Mouse (Mus musculus) kidney, adult 18-20 months (tissue): ENCODE measurements at regions not wholly inside any gene's neighbourhood (a gene's known extent, or its start where the extent isn't known, plus 50 kb on each side); places are given as distances from the start of the nearest gene placed in this dataset.

ENCODE experiments used
- DNase-seq: peaks from one replicate; pipeline ENCODE4 v3.0.0; 2021

DNA sequence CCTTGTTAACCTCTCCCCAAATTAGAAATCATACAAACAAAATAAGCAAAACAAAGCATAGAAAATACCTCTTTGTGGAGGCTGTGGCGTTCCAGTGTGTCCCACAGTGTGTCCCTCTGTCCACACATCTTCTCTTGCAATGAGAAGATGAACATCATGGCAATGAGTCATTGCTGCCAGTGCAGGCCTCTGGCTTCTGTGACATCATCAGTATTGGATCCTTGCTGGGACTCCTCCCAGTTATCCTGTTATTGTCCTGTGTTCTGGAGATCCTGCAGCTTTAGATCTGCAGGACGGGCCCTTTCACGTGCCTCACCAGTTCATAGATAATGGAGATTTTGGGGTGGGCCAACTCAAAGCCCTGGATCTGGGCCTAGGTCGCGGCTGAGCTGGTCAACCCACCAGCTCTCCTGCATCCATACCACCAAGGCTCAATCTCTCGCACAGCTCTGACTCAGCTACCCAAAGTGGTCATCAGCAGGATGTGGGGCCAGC lies 80.9 kb downstream of the Tmem212 start:
- no peak for DNase-seq

GRCm38 (mm10) chr3:27804271-27804670 lies 91.9 kb downstream of the Tmem212 start:
- DNase-seq = no peak

DNA sequence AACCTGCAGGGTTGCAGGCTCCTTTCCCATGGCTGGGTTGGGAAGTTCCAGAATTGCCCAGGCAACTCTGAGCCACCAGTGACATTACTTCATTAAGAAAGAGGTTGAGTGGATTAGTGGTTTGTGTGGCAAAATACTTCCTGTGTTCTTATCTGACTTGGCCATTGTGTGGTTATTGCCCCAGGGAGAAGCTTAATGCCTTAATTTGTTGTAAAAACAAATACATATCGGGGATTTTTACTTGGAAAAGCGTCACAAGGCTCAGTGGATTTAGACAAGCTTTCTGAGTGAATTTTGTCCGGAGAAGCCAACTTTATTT lies 80.5 kb upstream of the Fndc3b start:
- no peak for DNase-seq

GRCm38 (mm10) chr3:27790932-27791632 lies 80.0 kb upstream of the Fndc3b start:
- DNase-seq = no peak

- no peak for DNase-seq
Measured at GRCm38 (mm10) chr3:27783926-27784325, 72.8 kb upstream of the Fndc3b start.

DNA sequence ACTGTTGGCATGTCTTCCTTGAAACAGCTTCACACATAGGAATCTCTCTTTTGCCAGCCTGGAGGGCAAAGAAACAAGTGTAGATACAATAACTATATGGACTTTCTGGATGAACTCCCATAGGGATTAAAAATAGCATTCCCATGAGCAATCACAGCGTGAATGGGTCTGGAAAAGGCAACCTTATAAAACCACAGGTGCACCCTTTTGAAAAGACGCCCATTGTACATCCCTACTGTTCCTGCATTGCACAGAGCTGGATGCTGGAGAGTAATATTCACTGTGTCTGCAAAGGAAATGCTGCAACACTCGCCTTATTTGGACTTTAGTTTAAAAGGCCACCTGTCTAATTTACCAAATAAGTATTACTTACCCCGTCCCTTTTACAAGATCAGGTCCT lies 72.4 kb upstream of the Fndc3b start:
- DNase-seq = no peak

GRCm38 (mm10) chr3:27782056-27782765 lies 71.1 kb upstream of the Fndc3b start:
- no peak for DNase-seq

DNA sequence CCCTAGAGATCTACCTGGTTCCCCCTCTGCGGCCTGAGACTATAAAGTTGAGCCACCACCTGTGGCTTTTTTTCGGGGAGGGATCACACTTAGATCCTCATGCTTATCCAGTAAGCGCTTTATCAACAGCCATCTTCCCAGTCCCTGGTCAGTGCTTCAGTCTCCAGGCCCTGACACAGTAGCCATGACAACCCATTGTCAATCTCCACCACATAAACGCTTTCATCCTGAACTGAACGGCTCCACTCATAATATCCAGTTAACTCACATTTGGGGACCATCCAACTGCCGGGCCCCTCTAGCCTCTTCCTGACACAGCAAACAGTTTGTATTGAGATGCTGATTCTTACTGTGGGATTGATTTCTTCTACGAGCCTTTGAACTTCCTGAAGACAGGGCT lies 68.8 kb upstream of the Fndc3b start:
- DNase-seq = no peak

- DNase-seq = no peak
Measured at GRCm38 (mm10) chr3:27777751-27778150, 66.6 kb upstream of the Fndc3b start.

GRCm38 (mm10) chr3:27773176-27773575 lies 62.1 kb upstream of the Fndc3b start:
- DNase-seq = no peak

- no peak for DNase-seq
Measured at GRCm38 (mm10) chr3:27769438-27769837, 58.3 kb upstream of the Fndc3b start.

DNA sequence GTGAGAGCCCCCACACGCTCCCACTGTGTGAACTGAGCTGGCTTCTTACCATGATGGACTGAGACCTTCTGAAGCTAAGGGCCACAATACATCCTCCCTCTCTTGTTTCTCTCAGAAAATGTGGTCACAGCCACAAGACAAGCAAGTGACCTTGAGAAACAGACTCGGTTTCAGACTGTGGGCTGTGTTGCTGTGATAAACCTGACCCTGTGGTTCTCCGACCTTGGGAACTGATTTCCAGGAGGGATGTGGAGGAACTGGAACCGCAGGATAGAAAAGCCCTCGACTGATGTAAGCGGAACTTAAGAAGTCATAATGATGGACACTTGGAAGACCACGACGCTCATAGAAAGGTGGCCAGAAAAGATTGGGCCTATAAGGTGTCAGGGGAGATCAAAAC lies 56.1 kb upstream of the Fndc3b start:
- no peak for DNase-seq

DNA sequence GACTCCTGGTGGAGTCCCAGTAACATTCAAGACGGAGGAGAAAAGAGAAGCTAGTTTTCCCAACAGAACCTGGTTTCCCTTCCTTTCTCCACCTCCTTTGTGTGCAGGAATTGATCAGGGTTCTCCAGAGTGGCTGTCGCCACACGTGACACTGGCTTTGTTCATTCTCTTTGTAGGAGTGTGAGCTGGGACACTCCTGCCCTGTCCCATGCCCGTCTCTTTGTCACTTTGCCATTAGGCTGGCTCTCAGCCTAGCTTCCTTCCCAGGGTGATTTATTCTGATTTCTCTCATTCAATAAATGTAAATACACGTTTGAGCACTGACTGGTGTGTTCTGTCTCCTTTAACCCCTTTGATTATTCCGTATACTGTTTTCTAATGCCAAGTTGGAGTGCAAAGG lies 55.3 kb upstream of the Fndc3b start:
- no peak for DNase-seq

DNA sequence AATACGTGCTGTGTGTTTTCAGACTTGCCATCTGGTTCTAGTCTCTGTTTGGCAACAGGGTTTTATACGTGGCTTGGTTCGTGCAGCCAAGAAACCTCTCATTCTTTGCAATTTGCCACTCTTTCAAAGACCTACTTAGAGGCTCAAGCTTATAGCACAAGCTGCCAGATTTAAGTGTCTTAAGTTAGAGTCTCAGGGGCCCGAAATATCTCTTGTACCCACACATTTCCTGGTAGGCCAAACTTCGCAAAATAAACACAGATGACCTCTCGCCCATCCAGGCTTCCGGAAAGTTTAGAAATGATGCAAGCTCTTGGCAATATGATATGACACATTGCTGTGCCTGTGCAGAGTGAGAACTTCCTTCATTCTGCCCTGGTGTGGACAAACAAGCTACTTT lies 54.8 kb upstream of the Fndc3b start:
- DNase-seq = peak; percentile 18

DNA sequence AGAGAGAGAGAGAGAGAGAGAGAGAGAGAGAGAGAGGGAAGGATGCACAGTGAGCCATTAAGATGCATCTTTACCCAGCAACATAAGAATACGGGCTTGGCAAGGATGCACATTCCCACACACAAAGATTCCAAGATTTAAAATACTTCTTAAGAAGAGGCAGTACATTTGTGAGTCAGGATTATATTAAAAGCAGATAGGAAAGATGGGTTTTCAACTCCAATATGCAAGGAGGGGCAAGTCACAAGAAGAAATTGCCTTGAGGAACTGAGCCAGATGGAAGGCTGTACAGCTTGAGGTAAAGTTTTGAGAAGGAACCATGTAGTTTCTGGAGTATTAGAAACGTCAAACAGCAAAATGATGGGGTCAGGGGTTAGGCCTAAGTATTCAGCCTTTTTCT lies 53.4 kb upstream of the Fndc3b start:
- no peak for DNase-seq

DNA sequence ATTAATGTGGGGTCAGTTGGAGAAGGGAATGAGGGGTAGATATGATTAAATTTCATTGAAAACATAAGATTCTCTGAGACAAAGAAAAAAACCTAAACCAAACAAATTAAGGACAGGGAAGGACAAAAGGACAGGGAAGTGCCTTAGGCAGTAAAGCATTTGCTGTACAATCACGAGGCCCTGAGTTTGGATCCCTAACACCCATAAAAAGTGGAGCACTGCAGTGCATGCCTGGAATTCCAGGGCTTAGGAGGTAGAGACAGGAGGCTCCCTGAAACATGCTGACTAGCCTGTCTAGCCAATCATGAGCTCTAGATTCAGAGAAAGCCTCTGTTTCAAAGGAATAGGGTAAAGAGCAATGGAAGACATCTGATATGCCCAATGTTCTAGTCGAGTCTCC lies 49.9 kb upstream of the Fndc3b start:
- no peak for DNase-seq
